In genomic region chr5:30753128-30753527, GRCm38 (mm10) we compare ENCODE assay signal across 12 mouse cellular contexts. TPM values are rescaled to one million over a fixed set of nuclear protein-coding genes. Genes with fewer than 3 reads are reported as not detected.
DNase-seq lines count a peak whose midpoint lies in the region.
"Had no signal": no experiment of that assay in that cellular context is flagged by ENCODE, and none has a peak within 500 bp of the region (broad histone marks: within the 10 kb centered on the region; RNA-seq: fewer than 3 reads in every experiment).

No protein-coding gene starts in this region.

- DNase-seq in cerebellum, adult 11-12 months, result peak; percentile 33
- no peak for DNase-seq in cerebellum, adult 8-10 months
- peak; percentile 24 for DNase-seq in kidney, postnatal 10 days
- DNase-seq in kidney, postnatal 25 days, result no peak
- DNase-seq in cerebellum, adult 18-20 months, result peak; percentile 35
- DNase-seq in gastrocnemius, adult 18-20 months (ENCODE audit: low spot score), result peak; percentile 82
- no peak for DNase-seq in spleen, adult 12 weeks (ENCODE audit: low spot score)
- DNase-seq in spleen, postnatal 10 days (ENCODE audit: low spot score in 2 of 2), result no peak
- DNase-seq: lung, postnatal 14 days; thymus, adult 2 months had no signal

RNA-seq across cellular contexts. Expression of gene Dpysl5, which starts 41.8 kb away (rescaled TPM):
- total RNA-seq in gastrocnemius, adult 18-20 months (2021), result 1 to 10 TPM in 1 of 2 experiments, under 1 TPM in 1; 0.62 to 1.3 TPM
- total RNA-seq: common myeloid progenitor, adult 5-6 weeks; liver, adult 2 months had no signal

Comparison
In these comparisons a context has a peak if more than half of its experiments do, and no peak if none do; other contexts are left out.
1. DNase-seq: peak in cerebellum, adult 11-12 months (single experiment), kidney, postnatal 10 days (single experiment), cerebellum, adult 18-20 months (2 of 2) and gastrocnemius, adult 18-20 months (single experiment); none in cerebellum, adult 8-10 months (single experiment), kidney, postnatal 25 days (0 of 2), spleen, adult 12 weeks (single experiment) and spleen, postnatal 10 days (0 of 2).